Mouse (Mus musculus): ENCODE data around the gene Grhpr. TPM values are rescaled to one million over a fixed set of nuclear protein-coding genes. Genes with fewer than 3 reads are reported as not detected.
"Not testable (repeated sequence)": the region's sequence is repeated elsewhere in the genome, so short reads cannot be mapped to it uniquely, and the experiment has no call there.

Grhpr gene
- polyA plus RNA-seq, 1 experiment from 2014 or later: 97.7 TPM

- Histone ChIP-seq H3K4me1 (ENCODE audit: control insufficient read depth, insufficient read depth, low read length) (peaks cover 29% of the 10 kb centered on the region), H3K27ac (ENCODE audit: low read length) (peak overlapping the region; percentile 94), H3K36me3 (ENCODE audit: control insufficient read depth, insufficient read depth) (peaks cover 5% of the 10 kb centered on the region), H3K9ac (ENCODE audit: low read length) (peak overlapping the region; percentile 94), H3K9me3 (replicated peaks; ENCODE audit: control insufficient read depth, low read length) (peaks cover 2% of the 10 kb centered on the region; the same call in 1 of the 2 replicates), H3K4me2 (ENCODE audit: low read depth, low read length) (peak overlapping the region; percentile 79), H3K4me3 (ENCODE audit: low read length) (peak overlapping the region; percentile 86), H3K27me3 (ENCODE audit: control insufficient read depth, insufficient read depth, low read length) (no peaks in the 10 kb centered on the region)
- WGBS: 33% methylated on average over 5 of the region's 5 CpGs
- ATAC-seq (replicated peaks; ENCODE audit: extremely low read depth, insufficient read depth, low FRiP score): no peak
These were observed 736 bp downstream of the Grhpr start for GRCm38 (mm10) chr4:44981974-44982287.

DNA sequence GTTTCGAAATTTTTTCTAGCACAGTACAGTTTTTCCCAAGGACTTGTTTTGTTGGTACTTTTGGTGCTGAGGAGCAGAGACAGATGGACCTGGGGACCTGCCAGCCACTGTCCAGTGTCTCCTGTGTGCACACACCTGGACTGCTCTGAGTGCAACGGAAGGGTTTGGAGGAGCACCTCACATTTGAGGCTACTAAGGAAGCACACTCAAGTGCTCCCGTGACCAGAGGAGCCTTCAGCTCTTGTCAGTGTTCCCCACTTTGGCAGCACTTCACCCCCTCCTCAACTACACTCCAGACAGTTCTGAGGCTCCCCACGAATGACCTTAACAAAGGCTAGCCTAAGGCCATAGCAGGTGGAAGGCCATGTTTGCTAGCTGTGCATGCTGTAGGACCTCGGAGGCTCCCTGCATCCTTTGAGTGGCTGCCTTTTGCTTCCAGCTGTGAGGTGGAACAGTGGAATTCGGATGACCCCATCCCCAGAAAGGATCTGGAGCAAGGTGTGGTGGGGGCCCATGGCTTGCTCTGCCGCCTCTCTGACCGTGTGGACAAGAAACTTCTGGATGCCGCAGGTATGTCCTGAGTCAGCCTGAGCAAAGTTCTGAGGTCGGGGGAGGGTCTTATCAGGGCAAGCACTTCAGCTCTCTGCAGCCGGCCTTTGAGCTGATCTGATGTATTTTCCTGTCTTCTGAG is 1.4 kb downstream of the Grhpr start:
- Histone ChIP-seq H3K4me2 (ENCODE audit: low read depth, low read length) (peak overlapping the region; percentile 79), H3K9ac (ENCODE audit: low read length) (peak overlapping the region; percentile 94), H3K27me3 (ENCODE audit: control insufficient read depth, insufficient read depth, low read length) (no peaks in the 10 kb centered on the region), H3K36me3 (ENCODE audit: control insufficient read depth, insufficient read depth) (peaks cover 9% of the 10 kb centered on the region), H3K27ac (ENCODE audit: low read length) (peak overlapping the region; percentile 94; the same call in 1 of the 2 replicates), H3K4me1 (ENCODE audit: control insufficient read depth, insufficient read depth, low read length) (peaks cover 29% of the 10 kb centered on the region), H3K4me3 (ENCODE audit: low read length) (peak overlapping the region; percentile 86), H3K9me3 (replicated peaks; ENCODE audit: control insufficient read depth, low read length) (no peaks in the 10 kb centered on the region)
- 51% methylated on average over 11 of the region's 11 CpGs for WGBS
- no peak for ATAC-seq (replicated peaks; ENCODE audit: extremely low read depth, insufficient read depth, low FRiP score)

- H3K4me1 ChIP-seq (ENCODE audit: control insufficient read depth, insufficient read depth, low read length): peaks cover 29% of the 10 kb centered on the region
- H3K4me2 ChIP-seq (ENCODE audit: low read depth, low read length): peak overlapping the region; percentile 79
- H3K9ac ChIP-seq (ENCODE audit: low read length): peak overlapping the region; percentile 94
- peak overlapping the region; percentile 86 for H3K4me3 ChIP-seq (ENCODE audit: low read length)
- H3K9me3 ChIP-seq (replicated peaks; ENCODE audit: control insufficient read depth, low read length): no peaks in the 10 kb centered on the region
- ATAC-seq (replicated peaks; ENCODE audit: extremely low read depth, insufficient read depth, low FRiP score): no peak
- H3K27ac ChIP-seq (ENCODE audit: low read length): peak overlapping the region; percentile 10; the same call in 1 of the 2 replicates
- no peaks in the 10 kb centered on the region for H3K27me3 ChIP-seq (ENCODE audit: control insufficient read depth, insufficient read depth, low read length)
- 64% methylated on average over 10 of the region's 10 CpGs for WGBS
- H3K36me3 ChIP-seq (ENCODE audit: control insufficient read depth, insufficient read depth): peaks cover 12% of the 10 kb centered on the region
These were observed 2.0 kb downstream of the Grhpr start for GRCm38 (mm10) chr4:44983131-44983740.

DNA sequence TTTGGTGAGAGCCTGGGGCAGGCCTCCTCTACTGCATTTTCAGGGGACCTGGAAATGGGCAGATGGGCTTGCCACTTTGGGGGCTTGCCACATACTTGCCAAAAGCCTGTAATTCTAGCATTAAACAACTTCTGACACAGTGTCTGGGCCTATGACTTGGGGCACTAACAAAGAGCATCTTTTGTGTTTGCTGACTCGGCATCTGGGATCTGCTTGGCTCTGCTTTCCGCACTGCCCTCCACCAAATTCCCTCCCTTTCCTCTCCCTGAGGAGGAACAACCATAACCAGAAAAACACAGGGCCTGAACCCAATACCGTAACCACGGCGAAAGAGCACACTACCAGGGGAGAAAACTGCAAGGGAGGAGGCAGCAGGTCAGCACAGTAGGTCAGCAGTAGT is 9.4 kb downstream of the Grhpr start:
- no peak overlapping the region for H3K27ac ChIP-seq (ENCODE audit: low read length)
- H3K9ac ChIP-seq (ENCODE audit: low read length): no peak overlapping the region
- H3K4me1 ChIP-seq (ENCODE audit: control insufficient read depth, insufficient read depth, low read length): no peaks in the 10 kb centered on the region
- no peak overlapping the region for H3K4me2 ChIP-seq (ENCODE audit: low read depth, low read length)
- 91% methylated on average over 5 of the region's 5 CpGs for WGBS
- no peak for ATAC-seq (replicated peaks; ENCODE audit: extremely low read depth, insufficient read depth, low FRiP score)
- H3K9me3 ChIP-seq (replicated peaks; ENCODE audit: control insufficient read depth, low read length): no peaks in the 10 kb centered on the region
- no peaks in the 10 kb centered on the region for H3K27me3 ChIP-seq (ENCODE audit: control insufficient read depth, insufficient read depth, low read length)
- no peak overlapping the region for H3K4me3 ChIP-seq (ENCODE audit: low read length)
- peaks cover 34% of the 10 kb centered on the region for H3K36me3 ChIP-seq (ENCODE audit: control insufficient read depth, insufficient read depth)

DNA sequence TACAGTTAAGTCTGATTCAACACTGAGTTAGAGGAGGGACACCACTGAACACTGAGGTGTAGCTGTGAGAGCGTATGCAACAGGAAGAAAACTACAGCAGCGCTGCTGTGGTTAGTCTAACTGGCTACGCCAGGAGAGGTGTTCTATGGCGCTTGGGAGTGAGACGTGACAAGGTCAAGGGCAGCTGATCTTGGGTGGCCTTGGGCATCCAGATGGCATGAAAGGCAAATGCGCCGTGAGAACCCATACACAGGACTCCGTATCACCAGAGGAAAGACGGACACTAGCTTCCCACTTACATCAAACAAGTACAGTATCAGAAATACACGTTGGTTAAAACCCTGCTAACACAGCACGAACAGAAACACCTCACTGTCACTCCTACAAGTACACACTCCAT is 11.1 kb downstream of the Grhpr start:
- not testable (repeated sequence) for H3K27ac ChIP-seq (ENCODE audit: low read length); H3K4me1 ChIP-seq (ENCODE audit: control insufficient read depth, insufficient read depth, low read length); ATAC-seq (replicated peaks; ENCODE audit: extremely low read depth, insufficient read depth, low FRiP score); H3K27me3 ChIP-seq (ENCODE audit: control insufficient read depth, insufficient read depth, low read length); H3K4me2 ChIP-seq (ENCODE audit: low read depth, low read length); H3K9me3 ChIP-seq (replicated peaks; ENCODE audit: control insufficient read depth, low read length); H3K9ac ChIP-seq (ENCODE audit: low read length); H3K4me3 ChIP-seq (ENCODE audit: low read length)
- H3K36me3 ChIP-seq (ENCODE audit: control insufficient read depth, insufficient read depth): peaks cover 28% of the 10 kb centered on the region
- 89% methylated on average over 11 of the region's 11 CpGs for WGBS

- H3K4me1 ChIP-seq (ENCODE audit: control insufficient read depth, insufficient read depth, low read length); H3K27me3 ChIP-seq (ENCODE audit: control insufficient read depth, insufficient read depth, low read length); H3K4me3 ChIP-seq (ENCODE audit: low read length); ATAC-seq (replicated peaks; ENCODE audit: extremely low read depth, insufficient read depth, low FRiP score); H3K9me3 ChIP-seq (replicated peaks; ENCODE audit: control insufficient read depth, low read length); H3K27ac ChIP-seq (ENCODE audit: low read length); H3K9ac ChIP-seq (ENCODE audit: low read length); H3K4me2 ChIP-seq (ENCODE audit: low read depth, low read length): not testable (repeated sequence)
- WGBS: 78% methylated on average over 14 of the region's 14 CpGs
- peaks cover 25% of the 10 kb centered on the region for H3K36me3 ChIP-seq (ENCODE audit: control insufficient read depth, insufficient read depth)
These were observed 12.0 kb downstream of the Grhpr start for GRCm38 (mm10) chr4:44993179-44993578.

GRCm38 (mm10) chr4:44993847-44994246 is 12.7 kb downstream of the Grhpr start:
- 83% methylated on average over 9 of the region's 9 CpGs for WGBS
- Histone ChIP-seq H3K27ac (ENCODE audit: low read length) (no peak overlapping the region), H3K36me3 (ENCODE audit: control insufficient read depth, insufficient read depth) (peaks cover 21% of the 10 kb centered on the region), H3K27me3 (ENCODE audit: control insufficient read depth, insufficient read depth, low read length) (no peaks in the 10 kb centered on the region), H3K4me3 (ENCODE audit: low read length) (no peak overlapping the region), H3K9ac (ENCODE audit: low read length) (no peak overlapping the region), H3K4me2 (ENCODE audit: low read depth, low read length) (no peak overlapping the region), H3K9me3 (replicated peaks; ENCODE audit: control insufficient read depth, low read length) (no peaks in the 10 kb centered on the region), H3K4me1 (ENCODE audit: control insufficient read depth, insufficient read depth, low read length) (no peaks in the 10 kb centered on the region)
- ATAC-seq (replicated peaks; ENCODE audit: extremely low read depth, insufficient read depth, low FRiP score): no peak

- Histone ChIP-seq H3K36me3 (ENCODE audit: control insufficient read depth, insufficient read depth) (peaks cover 20% of the 10 kb centered on the region), H3K9ac (ENCODE audit: low read length) (no peak overlapping the region), H3K27ac (ENCODE audit: low read length) (no peak overlapping the region), H3K4me2 (ENCODE audit: low read depth, low read length) (no peak overlapping the region), H3K4me3 (ENCODE audit: low read length) (no peak overlapping the region), H3K4me1 (ENCODE audit: control insufficient read depth, insufficient read depth, low read length) (no peaks in the 10 kb centered on the region), H3K27me3 (ENCODE audit: control insufficient read depth, insufficient read depth, low read length) (no peaks in the 10 kb centered on the region), H3K9me3 (replicated peaks; ENCODE audit: control insufficient read depth, low read length) (no peaks in the 10 kb centered on the region)
- 83% methylated on average over 18 of the region's 18 CpGs for WGBS
- no peak for ATAC-seq (replicated peaks; ENCODE audit: extremely low read depth, insufficient read depth, low FRiP score)
These were observed 13.6 kb downstream of the Grhpr start for GRCm38 (mm10) chr4:44994776-44995175.

DNA sequence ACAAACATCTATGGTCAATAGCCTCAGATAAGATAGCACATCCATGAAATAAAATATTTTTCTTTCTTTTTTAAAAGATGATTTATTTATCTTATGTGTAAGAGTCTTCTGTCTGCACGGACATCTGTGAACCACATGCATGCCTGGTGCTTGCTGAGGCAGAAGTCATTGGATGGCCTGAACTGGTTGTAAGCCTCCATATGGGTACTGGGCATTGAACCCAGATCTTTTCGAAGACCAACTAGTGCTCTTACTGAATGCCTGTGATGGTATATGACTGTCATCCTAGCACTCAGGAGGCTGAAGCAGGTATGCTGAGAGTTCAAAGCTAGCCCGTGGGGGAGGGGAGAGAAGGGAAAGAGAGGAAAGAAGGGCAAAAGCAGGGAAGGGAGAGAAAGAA is 16.9 kb downstream of the Grhpr start:
- H3K27me3 ChIP-seq (ENCODE audit: control insufficient read depth, insufficient read depth, low read length): no peaks in the 10 kb centered on the region
- ATAC-seq (replicated peaks; ENCODE audit: extremely low read depth, insufficient read depth, low FRiP score): no peak
- no peak overlapping the region for H3K27ac ChIP-seq (ENCODE audit: low read length)
- H3K9ac ChIP-seq (ENCODE audit: low read length): no peak overlapping the region
- H3K4me2 ChIP-seq (ENCODE audit: low read depth, low read length): no peak overlapping the region
- H3K9me3 ChIP-seq (replicated peaks; ENCODE audit: control insufficient read depth, low read length): no peaks in the 10 kb centered on the region
- H3K4me3 ChIP-seq (ENCODE audit: low read length): no peak overlapping the region
- peaks cover 15% of the 10 kb centered on the region for H3K36me3 ChIP-seq (ENCODE audit: control insufficient read depth, insufficient read depth)
- 72% methylated on average over 3 of the region's 3 CpGs for WGBS
- no peaks in the 10 kb centered on the region for H3K4me1 ChIP-seq (ENCODE audit: control insufficient read depth, insufficient read depth, low read length)

Measured in heart, embryonic 16.5 days (tissue).